Mouse (Mus musculus) retina, postnatal 7 days (tissue): ENCODE results near the gene Hfe2.

Experiments
- DNase-seq: peaks from one replicate; pipeline ENCODE4 v3.0.0-alpha.2; 2012; ENCODE audit warnings: low read depth, low spot score

Gene Hfe2

DNA sequence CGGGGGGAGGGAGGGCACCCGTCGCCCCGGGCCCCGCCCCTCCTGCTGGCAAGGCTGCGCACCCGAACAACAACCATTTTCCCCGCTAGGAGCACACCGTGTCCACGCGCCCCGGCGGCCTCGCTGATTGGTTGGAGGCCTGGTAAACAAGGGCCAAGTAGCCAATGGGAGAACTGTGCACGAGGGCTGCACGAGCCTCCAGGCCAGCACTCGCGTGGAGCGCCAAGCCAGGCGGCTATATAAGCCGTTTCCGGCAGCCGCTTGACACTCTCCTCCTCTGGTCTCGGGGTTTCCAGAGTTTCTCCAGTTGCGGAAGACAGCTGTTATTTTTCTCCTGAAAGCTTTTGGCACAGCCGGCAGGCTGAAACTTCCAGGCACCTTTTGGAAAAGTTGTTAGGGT lies 32.7 kb downstream of the Hfe2 start, which contains the start of gene Txnip:
TSS of gene Txnip (plus strand) at position 264 of the 400 bp plus-strand sequence.
- peak; percentile 96 for DNase-seq

DNA sequence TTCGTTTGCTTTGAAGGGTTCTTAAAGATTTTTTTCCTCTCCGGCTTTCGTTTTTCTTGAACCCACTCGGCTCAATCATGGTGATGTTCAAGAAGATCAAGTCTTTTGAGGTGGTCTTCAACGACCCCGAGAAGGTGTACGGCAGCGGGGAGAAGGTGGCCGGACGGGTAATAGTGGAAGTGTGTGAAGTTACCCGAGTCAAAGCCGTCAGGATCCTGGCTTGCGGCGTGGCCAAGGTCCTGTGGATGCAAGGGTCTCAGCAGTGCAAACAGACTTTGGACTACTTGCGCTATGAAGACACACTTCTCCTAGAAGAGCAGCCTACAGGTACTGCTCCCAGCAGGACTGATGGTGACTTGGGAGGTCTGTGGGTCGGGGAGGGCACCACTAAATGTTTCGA lies 33.2 kb downstream of the Hfe2 start:
- no peak for DNase-seq

DNA sequence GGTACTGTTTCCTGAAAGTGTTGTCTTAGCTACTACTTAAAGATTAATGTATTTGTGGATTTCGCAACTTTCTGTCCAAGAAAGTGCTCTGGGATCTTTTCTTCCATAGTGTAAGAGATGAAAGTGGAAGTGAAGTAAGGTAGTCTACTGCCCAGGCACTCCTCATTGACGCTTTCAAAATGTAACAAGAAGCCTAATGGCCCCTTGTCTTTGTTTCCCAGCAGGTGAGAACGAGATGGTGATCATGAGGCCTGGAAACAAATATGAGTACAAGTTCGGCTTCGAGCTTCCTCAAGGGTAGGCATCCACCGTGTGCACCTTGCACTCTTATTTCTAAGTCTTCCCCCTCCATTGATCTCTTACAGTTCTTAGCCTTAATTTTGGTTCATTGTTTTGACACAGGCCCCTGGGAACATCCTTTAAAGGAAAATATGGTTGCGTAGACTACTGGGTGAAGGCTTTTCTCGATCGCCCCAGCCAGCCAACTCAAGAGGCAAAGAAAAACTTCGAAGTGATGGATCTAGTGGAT lies 33.8 kb downstream of the Hfe2 start:
- no peak for DNase-seq

DNA sequence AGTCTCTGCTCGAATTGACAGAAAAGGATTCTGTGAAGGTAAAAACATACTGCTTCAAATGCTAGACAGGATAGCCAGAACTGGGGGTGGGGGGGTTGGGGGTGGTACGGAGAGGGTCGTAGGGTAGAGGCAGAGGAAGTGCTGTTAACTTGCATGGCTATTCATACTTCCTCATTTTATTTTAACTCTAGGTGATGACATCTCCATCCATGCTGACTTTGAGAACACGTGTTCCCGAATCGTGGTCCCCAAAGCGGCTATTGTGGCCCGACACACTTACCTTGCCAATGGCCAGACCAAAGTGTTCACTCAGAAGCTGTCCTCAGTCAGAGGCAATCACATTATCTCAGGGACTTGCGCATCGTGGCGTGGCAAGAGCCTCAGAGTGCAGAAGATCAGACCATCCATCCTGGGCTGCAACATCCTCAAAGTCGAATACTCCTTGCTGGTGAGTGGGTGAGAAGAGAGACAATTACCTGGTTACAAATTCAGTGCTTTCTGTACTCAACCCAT lies 34.5 kb downstream of the Hfe2 start:
- DNase-seq: no peak

DNA sequence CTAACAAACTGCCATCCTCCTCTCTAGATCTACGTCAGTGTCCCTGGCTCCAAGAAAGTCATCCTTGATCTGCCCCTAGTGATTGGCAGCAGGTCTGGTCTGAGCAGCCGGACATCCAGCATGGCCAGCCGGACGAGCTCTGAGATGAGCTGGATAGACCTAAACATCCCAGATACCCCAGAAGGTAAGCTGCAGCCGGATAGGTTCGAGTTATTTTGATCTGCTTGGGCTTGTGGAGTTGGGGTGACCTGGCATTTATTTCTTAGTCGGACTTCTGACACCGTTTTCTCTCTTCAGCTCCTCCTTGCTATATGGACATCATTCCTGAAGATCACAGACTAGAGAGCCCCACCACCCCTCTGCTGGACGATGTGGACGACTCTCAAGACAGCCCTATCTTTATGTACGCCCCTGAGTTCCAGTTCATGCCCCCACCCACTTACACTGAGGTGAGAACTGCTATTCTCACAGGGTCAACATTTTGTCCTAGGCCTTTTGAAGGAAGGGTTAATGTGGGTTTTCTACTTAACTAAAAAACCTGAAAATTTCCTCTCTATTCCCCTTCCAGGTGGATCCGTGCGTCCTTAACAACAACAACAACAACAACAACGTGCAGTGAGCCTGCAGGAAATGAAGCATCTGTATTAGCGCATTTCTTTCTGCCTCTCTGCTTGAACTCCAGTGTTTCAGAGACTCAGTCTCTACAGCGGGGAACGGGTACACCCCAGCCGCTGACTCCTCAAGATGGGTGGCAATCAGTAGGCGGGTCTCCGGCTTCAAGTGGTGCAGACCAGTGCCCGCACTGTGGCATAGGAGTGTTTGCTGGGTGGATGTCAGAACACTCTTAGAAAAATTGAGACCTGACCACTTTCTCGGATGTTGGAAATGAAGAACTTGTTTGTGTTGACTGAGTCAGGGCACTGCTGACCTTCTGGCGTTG lies 35.2 kb downstream of the Hfe2 start:
- DNase-seq: no peak

DNA sequence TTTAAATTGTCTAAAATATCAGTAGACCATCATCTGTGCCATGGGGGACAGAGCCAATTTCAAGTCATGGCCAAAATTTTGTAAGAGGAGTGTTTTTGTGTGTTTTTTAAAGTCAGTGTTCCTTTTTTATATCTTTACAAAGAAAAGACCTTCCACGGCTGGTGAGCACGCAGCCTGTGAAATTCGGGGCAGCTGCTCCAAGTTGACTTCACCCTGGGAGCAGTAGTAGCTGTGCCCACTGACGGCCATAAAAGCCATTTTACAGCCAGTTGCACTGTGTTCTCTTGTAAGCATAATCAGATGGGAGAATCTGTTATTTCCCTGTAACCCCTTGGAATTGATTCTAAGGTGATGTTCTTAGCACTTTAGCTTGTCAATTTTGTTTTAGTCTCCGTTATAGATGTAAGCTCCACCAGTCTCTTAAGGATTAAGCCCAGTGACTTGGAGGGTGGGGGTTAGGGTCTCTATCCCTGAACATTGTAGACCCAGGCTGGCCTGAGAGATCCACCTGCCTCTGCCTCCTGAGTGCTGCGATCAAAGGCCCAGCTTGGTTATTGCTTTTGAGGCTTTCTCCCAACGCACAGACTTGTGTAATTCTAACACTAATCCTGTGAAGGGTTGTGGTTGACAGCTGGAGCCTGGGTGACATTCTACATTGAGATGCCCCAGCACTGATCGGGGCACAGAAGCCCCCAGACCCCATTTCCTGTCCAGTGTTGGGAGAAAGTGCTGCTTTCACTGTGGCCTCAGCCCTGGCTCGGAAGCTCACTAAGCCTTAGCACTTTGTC lies 36.1 kb downstream of the Hfe2 start:
- DNase-seq: no peak

DNA sequence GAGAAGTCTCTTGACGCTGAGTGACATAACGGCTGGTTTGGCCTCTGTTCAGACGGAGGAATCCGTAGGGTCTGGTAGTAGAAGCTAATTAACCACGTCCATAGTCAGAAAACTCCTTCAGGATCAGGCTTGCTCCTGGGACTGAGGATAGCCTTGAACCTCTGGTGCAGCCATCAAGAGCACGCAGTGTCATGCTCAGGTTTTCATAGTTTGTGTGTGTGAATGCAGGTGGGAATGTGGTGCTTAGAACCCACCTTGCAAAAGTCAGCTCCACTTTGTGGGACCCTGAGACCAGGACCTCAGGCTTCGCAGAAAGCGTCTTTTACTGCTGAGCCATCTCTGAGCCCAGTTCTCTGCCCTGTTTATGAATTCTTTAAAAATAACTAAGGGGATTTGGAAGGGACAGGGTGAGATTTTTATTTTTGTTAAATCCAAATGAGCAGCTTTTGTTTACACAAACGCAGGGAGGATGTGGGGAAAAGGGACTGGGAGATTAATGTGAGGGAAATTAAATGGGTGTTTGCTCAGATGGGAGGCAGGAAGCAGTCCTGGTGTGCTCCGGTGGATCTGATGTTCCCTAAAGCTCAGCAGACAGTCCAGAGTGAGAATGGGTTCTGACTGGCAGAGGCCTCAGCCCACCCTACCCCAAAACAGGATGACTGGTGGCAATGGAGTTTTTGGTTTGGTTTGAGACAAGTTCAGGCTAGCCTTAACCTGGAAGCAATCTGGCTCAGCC lies 37.1 kb downstream of the Hfe2 start:
- no peak for DNase-seq

DNA sequence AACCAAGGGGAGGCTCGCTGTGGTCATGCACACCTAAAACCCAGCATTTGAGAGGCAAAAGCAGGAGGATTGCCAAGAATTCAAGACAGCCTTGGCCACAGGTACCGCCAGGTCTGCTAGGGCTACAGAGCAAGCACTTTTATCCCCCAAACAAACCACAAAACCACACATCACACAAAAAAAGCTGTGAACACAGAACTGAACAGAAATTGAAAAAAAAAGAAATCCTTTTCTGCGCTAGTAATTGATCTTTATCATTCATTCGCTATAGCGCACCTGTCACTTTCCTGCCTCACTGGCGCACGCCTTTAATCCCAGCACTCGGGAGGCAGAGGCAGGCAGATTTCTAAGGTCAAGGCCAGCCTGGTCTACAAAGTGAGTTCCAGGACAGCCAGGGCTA lies 38.3 kb downstream of the Hfe2 start:
- DNase-seq: no peak

DNA sequence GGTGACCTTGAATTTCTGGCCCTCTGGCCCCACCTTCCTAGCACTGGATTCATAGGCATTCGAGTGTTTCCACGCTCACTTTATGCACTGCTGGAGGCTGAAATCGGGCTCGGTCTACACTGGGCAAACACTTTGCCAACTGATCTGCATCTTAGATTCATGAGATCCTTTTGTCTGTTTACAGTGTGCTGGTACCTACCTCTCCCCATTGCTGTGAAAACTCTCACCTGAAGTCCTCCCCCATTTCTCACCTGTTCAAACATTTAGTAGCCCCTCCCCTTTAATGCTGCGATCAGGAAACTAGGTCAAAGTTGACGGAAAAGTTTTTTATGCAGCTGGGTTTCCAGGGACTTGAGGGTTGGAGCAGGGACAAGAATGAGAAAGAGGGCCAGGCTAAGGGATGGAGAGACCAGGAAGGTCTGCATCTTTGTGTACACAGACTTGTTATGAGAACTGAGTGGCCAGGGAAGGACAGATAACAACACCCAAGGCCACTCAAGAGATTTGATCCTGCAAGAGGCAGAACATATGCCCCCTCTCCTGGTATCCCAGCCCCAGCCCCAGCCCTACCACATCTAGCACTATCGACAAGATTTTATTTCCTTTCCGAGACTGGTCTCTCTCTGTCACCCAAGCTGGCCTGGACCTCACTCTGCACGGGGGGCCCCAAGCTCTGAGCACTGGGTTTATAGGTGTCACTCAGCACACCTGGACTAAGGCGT lies 39.1 kb downstream of the Hfe2 start:
- DNase-seq: no peak

DNA sequence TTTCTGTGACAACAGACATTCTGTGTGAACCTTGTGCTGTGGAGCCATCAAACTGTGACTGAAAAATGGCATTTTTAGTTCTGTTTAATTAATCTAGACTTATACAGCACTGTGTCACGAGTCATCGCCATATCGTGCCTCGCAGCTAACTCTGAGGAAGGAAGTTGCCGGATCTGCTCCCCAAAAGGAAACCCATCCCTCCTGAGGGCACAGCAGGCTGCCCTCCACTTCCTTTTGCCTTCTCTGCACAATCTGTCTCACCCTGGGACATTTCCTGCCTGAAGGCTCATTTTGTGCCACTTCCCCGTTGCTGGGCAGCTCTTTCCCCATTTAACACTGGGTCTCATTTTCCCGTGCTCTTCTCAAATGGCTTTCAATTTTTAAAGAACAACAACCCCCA lies 39.7 kb downstream of the Hfe2 start:
- no peak for DNase-seq

DNA sequence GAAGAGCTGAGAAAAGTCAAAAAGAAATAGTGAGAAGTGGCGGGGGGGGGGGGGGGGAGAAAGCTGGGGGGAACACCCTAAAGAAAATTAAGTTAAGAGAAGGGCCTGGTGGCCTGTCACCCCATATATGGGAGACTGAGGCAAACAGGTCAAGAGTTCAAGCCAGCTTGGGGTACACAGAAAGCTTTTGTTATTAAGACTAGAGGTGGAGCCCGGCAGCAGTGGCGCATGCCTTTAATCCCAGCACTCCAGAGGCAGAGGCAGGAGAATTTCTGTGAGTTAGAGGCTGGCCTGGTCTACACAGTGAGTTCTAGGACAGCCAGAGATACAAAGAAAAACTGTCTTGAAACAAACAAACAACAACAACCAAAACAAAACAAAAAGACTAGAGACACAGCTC lies 40.1 kb downstream of the Hfe2 start:
- no peak for DNase-seq

DNA sequence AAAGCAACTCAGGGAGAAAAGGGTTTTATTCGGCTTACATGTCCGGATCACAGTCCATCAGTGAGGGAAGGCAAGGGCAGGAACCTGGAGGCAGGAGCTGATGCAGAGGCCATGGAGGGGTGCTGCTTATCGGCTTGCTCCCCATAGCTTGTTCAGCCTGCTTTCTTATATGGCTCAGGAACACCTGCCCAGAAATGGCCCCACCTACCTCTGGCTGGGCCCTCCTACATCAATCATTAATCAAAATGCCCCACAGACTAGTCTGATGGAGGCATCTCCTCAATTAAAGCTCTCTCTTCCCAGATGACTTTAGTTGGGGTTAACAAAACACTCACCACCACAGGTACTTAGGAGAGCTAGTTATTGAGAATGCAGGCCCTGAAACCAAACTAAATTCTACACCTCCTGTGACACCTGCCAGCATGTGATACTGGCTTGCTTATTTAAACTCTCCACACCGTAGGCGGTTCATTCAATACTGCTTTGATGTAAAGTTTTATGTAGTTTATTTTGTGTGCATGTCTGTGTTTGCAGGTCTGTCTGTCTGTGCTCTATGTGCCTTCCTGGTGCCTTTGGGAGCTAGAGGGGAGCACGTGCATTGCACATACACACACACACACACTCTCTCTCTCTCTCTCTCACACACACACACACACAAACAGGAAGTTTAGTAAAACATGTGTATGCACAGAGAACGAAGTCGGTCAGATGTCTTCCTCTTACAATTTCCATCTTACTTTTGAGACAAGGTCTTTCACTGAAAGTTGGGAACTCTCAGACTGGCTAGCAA lies 41.9 kb downstream of the Hfe2 start:
- DNase-seq: no peak

DNA sequence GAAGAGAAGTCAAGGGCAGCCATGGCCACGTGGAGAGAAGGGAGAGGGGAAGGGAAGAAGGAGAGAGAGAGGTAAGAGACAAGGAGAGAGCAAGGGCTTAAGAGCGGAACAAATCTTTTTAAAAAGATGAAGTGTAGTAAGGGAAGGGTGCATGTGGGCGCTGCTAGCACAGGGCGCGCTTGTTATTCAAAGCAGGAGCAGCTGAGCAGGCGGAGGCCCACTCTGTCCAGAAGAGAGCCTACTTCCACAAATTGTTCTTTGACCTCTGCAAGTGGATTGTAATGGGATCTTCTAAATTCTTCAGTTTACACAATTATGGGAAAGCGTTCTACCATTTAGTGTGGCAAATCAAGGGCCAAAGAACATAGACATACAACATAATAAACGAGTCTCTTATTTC lies 43.6 kb downstream of the Hfe2 start:
- DNase-seq: no peak

DNA sequence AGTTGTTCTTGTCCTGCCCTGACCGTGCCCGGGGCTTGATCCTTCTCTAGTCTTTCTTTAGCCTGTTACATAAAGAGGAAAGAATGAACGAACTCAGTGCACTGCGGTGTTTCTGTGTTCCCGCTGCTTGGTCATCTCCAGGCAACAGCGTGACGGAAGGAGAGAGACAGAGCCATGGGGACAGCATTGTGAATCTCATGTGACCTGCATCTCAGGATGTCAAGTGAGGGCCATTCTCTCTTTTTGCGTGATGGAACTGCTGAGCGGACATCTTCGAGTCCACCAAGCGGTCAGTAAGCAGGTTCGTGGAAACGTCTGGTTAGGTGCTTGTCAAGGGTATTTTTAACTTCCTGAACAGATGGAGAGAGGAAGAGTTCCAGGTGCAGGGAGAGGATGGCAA lies 44.5 kb downstream of the Hfe2 start:
- no peak for DNase-seq

DNA sequence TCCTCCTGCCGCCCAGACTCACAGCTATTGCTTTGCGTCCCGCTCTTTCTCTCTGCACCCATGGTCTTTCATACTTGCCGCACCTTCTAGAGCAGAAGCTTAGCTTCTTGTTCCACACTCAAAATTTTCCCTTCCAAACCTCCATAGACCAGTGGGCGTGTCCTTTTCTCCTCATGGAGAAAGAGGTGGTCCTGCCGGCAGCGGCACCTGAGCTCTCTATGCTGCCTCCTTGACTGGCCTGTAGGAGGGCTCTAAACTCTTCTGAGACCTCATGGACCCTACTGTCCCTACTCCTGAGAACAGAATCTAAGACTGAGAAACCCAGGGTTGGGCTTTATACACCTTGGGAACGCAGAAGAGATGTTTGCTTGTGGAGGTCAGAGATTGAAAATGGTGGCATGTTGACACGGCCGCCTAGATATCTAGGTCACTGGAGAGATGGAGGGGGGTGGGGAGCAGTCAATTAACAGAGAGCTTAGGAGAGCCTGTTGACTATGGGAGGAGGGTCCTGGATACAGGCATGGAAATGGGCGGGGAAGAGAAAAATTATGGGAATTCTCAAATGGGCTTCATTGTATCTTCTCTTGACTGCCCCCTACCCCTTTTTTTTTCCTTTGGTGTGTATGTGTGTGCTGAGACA lies 45.1 kb downstream of the Hfe2 start:
- no peak for DNase-seq

DNA sequence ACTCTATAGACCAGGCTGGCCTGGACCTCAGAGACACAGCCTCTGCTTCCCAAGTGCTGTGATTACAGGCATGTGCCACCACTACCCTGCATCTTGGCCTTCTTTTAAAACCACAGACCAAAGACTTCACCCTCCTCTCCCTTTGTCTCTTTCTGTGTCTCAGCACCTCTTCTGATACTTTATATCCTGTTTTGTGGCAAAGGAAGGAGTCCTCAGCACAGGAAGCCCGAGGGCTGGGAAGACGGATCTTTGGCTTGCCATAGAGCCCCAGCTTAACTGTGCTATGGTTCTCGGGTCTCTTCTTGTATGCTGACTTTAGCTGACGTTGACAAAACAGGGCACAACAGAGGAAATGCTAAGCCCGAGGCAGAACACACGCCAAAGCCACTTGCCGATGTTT lies 45.7 kb downstream of the Hfe2 start:
- no peak for DNase-seq

DNA sequence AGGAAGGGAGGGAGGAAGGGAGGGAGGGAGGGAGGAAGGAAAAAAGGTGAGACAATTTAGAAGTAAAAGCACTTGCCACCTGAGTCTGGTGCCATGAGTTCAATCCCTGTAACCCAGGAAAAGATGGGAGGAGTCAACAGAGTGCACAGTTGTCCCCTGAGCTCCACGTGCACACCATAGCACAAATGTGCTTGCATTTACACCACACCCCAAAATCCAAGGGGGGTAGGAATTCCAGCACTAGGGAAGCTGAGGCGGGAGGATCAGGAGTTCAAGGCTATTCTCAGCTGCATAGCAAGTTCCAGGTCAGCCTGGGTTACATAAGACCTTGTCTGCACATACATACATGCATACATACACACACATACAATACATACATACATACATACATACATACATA lies 46.4 kb downstream of the Hfe2 start:
- no peak for DNase-seq

DNA sequence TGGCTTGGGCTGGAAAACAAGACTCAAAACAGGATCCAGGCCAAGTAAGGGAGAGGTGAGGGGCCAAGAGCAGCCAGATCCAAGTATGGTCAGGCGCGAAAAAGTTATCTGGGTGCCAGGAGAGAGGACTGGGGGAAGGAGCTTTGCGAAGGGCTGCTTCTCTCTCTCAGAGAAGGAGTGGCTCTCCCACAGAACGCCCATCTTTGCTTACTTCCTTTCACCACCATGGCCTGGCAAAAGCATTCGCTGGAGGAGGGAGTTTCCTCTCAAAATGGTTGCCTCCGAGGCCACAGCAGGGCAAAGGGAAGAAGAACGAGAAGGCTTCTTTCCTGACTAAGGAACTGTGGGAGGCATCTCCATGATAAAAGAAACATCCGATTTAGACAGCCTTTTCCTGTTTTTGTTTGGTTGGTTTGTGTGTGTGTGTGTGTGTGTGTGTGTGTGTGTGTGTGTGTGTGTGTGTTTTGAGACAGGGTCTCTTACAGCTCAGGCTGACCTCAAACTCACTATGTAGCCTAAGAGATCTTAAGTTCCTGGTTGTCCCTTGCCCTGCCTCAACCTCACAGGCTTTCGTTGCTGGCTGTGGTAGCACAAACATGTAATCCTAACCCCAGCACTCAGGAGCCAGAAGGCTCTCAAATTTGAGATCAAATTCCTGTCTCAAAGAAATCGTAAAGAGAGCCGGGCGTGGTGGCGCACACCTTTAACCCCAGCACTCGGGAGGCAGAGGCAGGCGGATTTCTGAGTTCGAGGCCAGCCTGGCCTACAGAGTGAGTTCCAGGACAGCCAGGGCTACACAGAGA lies 47.1 kb downstream of the Hfe2 start:
- DNase-seq: no peak
